Mouse (Mus musculus) stomach, postnatal 0 days (tissue): Measurements from ENCODE around the gene Nubp1. TPM values are rescaled to one million over a fixed set of nuclear protein-coding genes. Genes with fewer than 3 reads are reported as not detected.
A peak's percentile ranks its signal among the peaks of the same experiment; 100 is the strongest.

ENCODE experiments used
- ATAC-seq: fragments of 200-750 bp; cut with Nextera tagmentation; 2 replicates; pipeline ENCODE4 v1.8.0; 2017; ENCODE audit not compliant: low FRiP score, low TSS enrichment
- DNase-seq: peaks from one replicate; pipeline ENCODE4 v3.0.0-alpha.2; 2016; ENCODE audit warnings: low spot score
- H3K27ac ChIP-seq: fragments of 300-500 bp; sonication (generic); replicated peaks from 2 replicates; pipeline ENCODE4 v1.5.1; 2014; ENCODE audit warnings: mild to moderate bottlenecking, control low read depth
- H3K27me3 ChIP-seq: fragments of 300-500 bp; sonication (generic); 2 replicates; pipeline ENCODE4 v1.6.1; 2014; ENCODE audit warnings: low read length; ENCODE audit not compliant: control insufficient read depth, insufficient read depth
- H3K36me3 ChIP-seq: fragments of 300-500 bp; sonication (generic); 2 replicates; pipeline ENCODE4 v1.6.1; 2014; ENCODE audit warnings: low read length, mixed read lengths; ENCODE audit not compliant: control insufficient read depth, insufficient read depth
- H3K4me1 ChIP-seq: fragments of 300-500 bp; sonication (generic); replicated peaks from 2 replicates; pipeline ENCODE4 v1.6.1; 2014; ENCODE audit warnings: antibody characterized with exemption; ENCODE audit not compliant: control insufficient read depth, insufficient read depth
- H3K4me2 ChIP-seq: fragments of 300-500 bp; sonication (generic); replicated peaks from 2 replicates; pipeline ENCODE4 v1.6.1; 2014; ENCODE audit warnings: low read depth, mild to moderate bottlenecking, control low read depth, moderate library complexity
- H3K4me3 ChIP-seq: fragments of 300-500 bp; sonication (generic); 2 replicates; pipeline ENCODE4 v1.5.1; 2014; ENCODE audit warnings: low read depth, low read length, control low read depth
- H3K9ac ChIP-seq: fragments of 300-500 bp; sonication (generic); 2 replicates; pipeline ENCODE4 v1.6.1; 2014; ENCODE audit warnings: mild to moderate bottlenecking, low read length, control low read depth, mixed read lengths
- H3K9me3 ChIP-seq: fragments of 300-500 bp; sonication (generic); 2 replicates; pipeline ENCODE4 v1.6.1; 2016; ENCODE audit warnings: low read length; ENCODE audit not compliant: control insufficient read depth
- CTCF ChIP-seq: IDR thresholded peaks from 2 replicates; pipeline ENCODE4 v1.5.1; 2016; ENCODE audit warnings: antibody characterized with exemption, low read depth, mild to moderate bottlenecking, moderate library complexity
- EP300 ChIP-seq: optimal IDR thresholded peaks from 2 replicates; pipeline ENCODE3; 2016; ENCODE audit warnings: antibody characterized with exemption
- WGBS: fragments of 180-500 bp; shearing (Covaris S2); extraction: QIAGEN DNeasy Blood & Tissue Kit; methylation state at CpG from one replicate; pipeline ENCODE4 v1.1.7; 2014; 5-methylcytosine and 5-hydroxymethylcytosine counted together
- polyA plus RNA-seq: library from polyadenylated mRNA; unstranded; fragments of >200 nt; fragmentation: Nextera tagmentation; extraction: Ambion mirVana; gene quantifications from 2 replicates; pipeline ENCODE4 v1.2.1, GENCODE M21; 2015

Gene Nubp1
- polyA plus RNA-seq, 1 experiment from 2014 or later: 31.0 TPM

DNA sequence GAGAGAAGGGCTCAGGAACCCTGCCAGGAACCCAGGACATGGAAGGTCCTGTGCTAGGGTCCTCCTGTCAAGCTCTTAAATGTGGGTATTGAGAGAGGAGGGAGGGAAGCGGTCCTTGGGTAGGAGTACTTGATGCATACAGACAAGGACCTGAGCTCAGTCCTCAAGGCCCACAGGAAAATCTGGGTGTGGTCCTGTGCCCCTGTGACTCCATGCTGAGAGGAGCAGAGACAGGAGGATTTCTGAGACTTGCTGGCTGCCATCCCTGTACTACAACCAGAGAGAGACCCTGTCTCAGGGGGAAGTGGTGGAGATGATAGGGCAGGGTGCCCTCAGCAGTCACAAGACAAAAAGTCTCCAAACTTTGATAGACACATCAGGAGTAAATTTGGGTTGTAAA is 41.8 kb upstream of the Nubp1 start:
- TF ChIP-seq EP300 (no peak), CTCF (no peak)
- 80% methylated on average over 1 of the region's 1 CpGs for WGBS

DNA sequence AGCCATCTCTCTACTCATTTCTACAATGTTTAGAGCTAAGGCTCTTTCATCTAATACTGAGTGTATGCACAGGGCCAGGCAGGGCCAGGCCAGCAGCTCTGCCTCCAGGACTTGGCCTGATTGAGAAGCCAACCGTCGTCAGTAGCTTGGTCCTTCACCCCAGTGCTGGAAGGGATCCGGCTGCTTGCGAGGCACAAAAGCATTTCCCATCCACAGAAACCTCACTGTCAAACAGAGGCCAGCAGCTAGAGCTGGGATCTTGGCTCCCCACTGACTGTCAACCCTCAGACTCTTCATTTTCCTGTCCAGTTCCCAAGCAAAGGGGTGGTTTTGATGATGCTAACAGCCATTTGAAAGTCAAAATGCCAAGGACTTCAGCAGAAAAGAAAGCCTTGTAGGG is 39.4 kb upstream of the Nubp1 start:
- Histone ChIP-seq H3K9ac (no peak overlapping the region), H3K27ac (peak overlapping the region; percentile 19), H3K4me2 (no peak overlapping the region), H3K4me1 (peaks cover 10% of the 10 kb centered on the region), H3K9me3 (no peaks in the 10 kb centered on the region), H3K36me3 (no peaks in the 10 kb centered on the region), H3K27me3 (no peaks in the 10 kb centered on the region), H3K4me3 (no peak overlapping the region)
- WGBS: 53% methylated on average over 4 of the region's 4 CpGs
- TF ChIP-seq CTCF (no peak), EP300 (no peak)
- DNase-seq: no peak
- ATAC-seq: no peak

More for the DNA sequence above, 41.8 kb upstream of the Nubp1 start:
- DNase-seq (no peak), ATAC-seq (no peak)
- 0 out of 2 replicates have a peak overlapping the region, but pooled peaks have one; percentile 40 for H3K27ac ChIP-seq
- no peaks in the 10 kb centered on the region for H3K27me3 ChIP-seq
- H3K4me2 ChIP-seq: no peak overlapping the region
- H3K4me3 ChIP-seq: no peak overlapping the region
- no peaks in the 10 kb centered on the region for H3K36me3 ChIP-seq
- no peak overlapping the region for H3K9ac ChIP-seq
- H3K4me1 ChIP-seq: peaks cover 10% of the 10 kb centered on the region
- H3K9me3 ChIP-seq: no peaks in the 10 kb centered on the region

DNA sequence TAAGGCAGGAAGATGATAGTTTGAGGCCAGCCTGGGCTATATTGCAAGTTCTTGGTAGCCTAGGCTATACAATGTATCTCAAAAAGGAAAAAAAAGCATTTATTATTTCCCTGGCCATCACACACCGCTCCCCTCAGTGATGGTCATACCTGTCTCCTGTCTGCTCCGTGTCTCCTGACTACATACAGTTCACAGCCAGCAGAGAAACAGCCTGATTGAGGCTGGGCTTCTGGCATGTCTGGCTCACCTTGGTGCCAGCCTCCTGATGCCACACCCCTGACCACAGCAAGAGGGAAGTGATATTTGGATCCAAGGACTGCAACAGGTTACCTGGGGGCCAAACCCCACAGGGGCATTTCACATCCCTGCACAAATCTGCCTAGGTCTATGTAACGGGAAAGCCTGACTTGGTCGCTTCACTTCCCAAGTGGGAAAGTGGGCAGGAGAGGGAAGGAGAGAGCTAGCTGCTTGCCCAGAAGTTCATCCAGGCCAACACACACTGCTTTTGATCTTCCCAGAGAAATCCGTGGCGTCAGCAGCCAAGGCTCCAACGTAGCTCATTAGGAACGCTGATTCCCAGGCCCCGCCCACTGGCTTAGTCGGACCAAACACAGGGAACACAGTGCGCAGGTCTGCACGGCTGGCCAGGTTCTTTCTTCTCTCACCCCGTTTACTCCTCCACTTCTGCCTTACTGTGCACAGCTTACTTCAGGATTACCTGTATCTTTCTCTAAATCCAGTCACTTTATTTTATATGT is 37.3 kb upstream of the Nubp1 start:
- H3K27ac ChIP-seq: peak overlapping the region; percentile 75
- WGBS: 21% methylated on average over 13 of the region's 13 CpGs
- H3K9me3 ChIP-seq: no peaks in the 10 kb centered on the region
- no peaks in the 10 kb centered on the region for H3K36me3 ChIP-seq
- no peaks in the 10 kb centered on the region for H3K27me3 ChIP-seq
- H3K4me2 ChIP-seq: no peak overlapping the region
- no peak overlapping the region for H3K4me3 ChIP-seq
- TF ChIP-seq CTCF: no peak
- TF ChIP-seq EP300: no peak
- DNase-seq (peak; percentile 79), ATAC-seq (peak; percentile 72)
- peaks cover 10% of the 10 kb centered on the region for H3K4me1 ChIP-seq
- H3K9ac ChIP-seq: no peak overlapping the region; the same call in 1 of the 2 replicates

DNA sequence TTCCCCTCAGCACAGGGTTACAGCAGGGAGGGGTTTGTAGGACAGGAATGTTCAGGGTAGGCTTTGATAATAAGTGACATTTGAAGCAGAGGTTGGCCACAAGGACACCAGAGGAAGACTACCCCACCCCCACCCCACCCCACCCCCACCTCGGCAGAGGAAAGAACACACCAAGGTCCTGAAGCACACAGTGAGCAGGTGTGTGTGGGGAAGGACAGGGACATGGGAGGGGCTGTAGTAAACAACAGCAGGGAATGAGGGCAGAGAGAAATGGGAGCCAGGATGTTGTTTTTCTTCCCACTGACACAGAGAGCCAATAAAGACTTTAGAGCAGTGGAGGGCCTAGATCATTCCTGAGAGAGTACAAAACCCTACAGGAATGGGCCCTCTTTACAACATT is 34.5 kb upstream of the Nubp1 start:
- no peaks in the 10 kb centered on the region for H3K27me3 ChIP-seq
- 35% methylated on average over 1 of the region's 1 CpGs for WGBS

DNA sequence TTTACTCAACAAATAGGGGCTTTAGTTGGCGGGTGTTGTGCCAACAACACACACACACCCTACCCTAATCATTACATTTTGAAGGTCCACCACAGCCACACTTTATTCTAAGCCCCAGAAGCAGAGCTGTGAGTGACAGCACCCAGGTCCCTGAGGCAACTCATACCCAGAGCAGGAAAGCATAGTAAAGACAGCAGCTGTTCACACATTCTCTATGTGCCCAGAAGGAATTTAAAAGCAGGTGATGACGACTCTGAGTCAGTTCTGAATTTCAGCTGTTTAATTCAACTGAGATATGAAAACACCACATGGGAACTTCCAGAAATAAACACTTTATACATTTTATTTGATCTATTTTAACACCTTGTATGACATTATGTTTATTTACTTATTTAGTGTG is 32.2 kb upstream of the Nubp1 start:
- Histone ChIP-seq H3K27me3 (no peaks in the 10 kb centered on the region), H3K4me2 (no peak overlapping the region), H3K27ac (no peak overlapping the region), H3K4me3 (no peak overlapping the region), H3K9me3 (no peaks in the 10 kb centered on the region), H3K36me3 (no peaks in the 10 kb centered on the region), H3K4me1 (peaks cover 2% of the 10 kb centered on the region; the same call in 1 of the 2 replicates), H3K9ac (no peak overlapping the region)
- WGBS: 36% methylated on average over 2 of the region's 2 CpGs
- DNase-seq: no peak
- ATAC-seq: no peak
- no peak for TF ChIP-seq CTCF

More for the DNA sequence above, 34.5 kb upstream of the Nubp1 start:
- peaks cover 6% of the 10 kb centered on the region; the same call in 1 of the 2 replicates for H3K4me1 ChIP-seq
- no peak for TF ChIP-seq EP300
- TF ChIP-seq CTCF: no peak
- DNase-seq: no peak
- no peaks in the 10 kb centered on the region for H3K9me3 ChIP-seq
- no peaks in the 10 kb centered on the region for H3K36me3 ChIP-seq
- ATAC-seq: no peak
- H3K4me2 ChIP-seq: no peak overlapping the region
- no peak overlapping the region for H3K9ac ChIP-seq
- no peak overlapping the region for H3K27ac ChIP-seq
- no peak overlapping the region for H3K4me3 ChIP-seq

GRCm38 (mm10) chr16:10384060-10384497 is 27.7 kb upstream of the Nubp1 start:
- ATAC-seq (peak; percentile 74), DNase-seq (peak; percentile 53)
- Histone ChIP-seq H3K4me3 (peak overlapping the region; percentile 12; the same call in 1 of the 2 replicates), H3K9me3 (no peaks in the 10 kb centered on the region), H3K36me3 (no peaks in the 10 kb centered on the region), H3K4me2 (peak overlapping the region; percentile 42), H3K9ac (no peak overlapping the region), H3K27ac (0 out of 2 replicates have a peak overlapping the region, but pooled peaks have one; percentile 1), H3K27me3 (no peaks in the 10 kb centered on the region), H3K4me1 (no peaks in the 10 kb centered on the region)
- no peak for TF ChIP-seq CTCF
- no peak for TF ChIP-seq EP300
- 19% methylated on average over 8 of the region's 8 CpGs for WGBS
